Mouse (Mus musculus) thymus, postnatal 36 days (tissue): ENCODE results near the gene Wsb1.
"Not testable (repeated sequence)": the region's sequence is repeated elsewhere in the genome, so short reads cannot be mapped to it uniquely, and the experiment has no call there.

Experiments used
- DNase-seq, 2 experiments: peaks; one replicate each; pipeline ENCODE4 v3.0.0; 2022; ENCODE audit warnings: mixed read lengths in 2 of 2

Gene Wsb1

GRCm38 (mm10) chr11:79260126-79260525 lies 5.7 kb upstream of the Wsb1 start:
- not testable (repeated sequence) for DNase-seq

DNA sequence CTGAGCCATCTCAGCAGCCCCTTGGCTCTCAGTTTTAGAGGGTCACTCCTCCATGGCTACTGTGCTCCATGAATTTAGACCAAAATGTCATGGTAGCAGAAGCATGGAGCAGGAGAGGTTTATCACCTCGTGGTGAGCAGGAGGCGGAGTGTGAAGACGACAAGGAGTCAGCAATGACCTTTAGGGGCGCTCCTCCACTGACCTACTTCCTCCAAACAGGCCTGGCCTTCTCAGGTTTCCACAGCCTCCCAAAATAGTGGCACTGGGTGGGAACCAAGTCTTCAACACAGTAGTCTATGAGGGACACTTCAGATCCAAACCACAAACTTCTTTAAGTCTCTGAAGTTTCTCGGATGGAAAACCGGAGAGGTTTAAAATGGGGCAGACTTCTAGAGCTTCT lies 4.3 kb upstream of the Wsb1 start:
- DNase-seq = no peak

DNA sequence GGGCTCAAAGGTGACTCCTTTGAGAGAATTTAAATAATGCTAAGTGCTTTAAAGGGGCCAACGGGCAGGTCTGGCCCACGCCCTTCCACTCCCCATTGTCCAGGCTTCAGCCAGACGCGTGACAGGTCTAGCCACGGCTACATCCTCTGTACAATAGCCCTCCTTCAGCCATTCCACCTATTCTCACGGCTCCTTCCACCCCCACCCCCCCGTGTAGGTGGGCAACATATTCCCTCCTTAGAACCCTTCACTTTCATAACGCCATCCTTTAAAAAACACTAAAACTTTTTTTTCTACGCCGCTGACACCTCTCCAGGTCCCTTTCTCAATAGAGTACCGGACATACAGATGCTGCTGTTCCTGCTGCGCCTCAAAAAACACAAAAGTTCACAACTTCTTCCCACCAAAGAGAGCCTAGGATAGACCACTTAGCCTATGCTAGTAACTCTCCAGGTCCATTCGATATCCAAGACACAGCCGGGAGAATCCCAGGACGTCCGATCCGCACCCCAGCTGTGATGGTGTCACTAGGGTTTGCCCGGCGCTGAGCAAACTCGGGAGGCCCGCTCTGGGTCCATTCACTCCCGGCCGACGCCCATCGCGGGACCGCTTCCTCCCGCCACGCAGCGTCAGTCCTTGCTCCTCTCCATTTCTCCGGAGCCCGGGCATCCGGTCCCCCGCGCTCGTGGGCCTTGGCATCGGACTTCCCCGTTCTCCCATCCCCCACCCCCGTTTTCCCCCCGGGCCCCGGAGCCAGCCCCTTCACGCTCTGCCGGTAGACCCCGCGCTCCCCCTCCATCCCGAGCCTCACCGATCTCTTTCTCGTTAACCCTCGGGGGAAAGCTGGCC lies 705 bp downstream of the Wsb1 start:
- DNase-seq = peak; percentile 60 to 73

- no peak for DNase-seq
Measured at GRCm38 (mm10) chr11:79252881-79253541, 1.5 kb downstream of the Wsb1 start.

- no peak for DNase-seq
Measured at GRCm38 (mm10) chr11:79239024-79239423, 15.4 kb downstream of the Wsb1 start.

- DNase-seq = no peak
Measured at GRCm38 (mm10) chr11:79238398-79238752, 16.1 kb downstream of the Wsb1 start.

- DNase-seq = no peak
Measured at GRCm38 (mm10) chr11:79237644-79238397, 16.6 kb downstream of the Wsb1 start.

DNA sequence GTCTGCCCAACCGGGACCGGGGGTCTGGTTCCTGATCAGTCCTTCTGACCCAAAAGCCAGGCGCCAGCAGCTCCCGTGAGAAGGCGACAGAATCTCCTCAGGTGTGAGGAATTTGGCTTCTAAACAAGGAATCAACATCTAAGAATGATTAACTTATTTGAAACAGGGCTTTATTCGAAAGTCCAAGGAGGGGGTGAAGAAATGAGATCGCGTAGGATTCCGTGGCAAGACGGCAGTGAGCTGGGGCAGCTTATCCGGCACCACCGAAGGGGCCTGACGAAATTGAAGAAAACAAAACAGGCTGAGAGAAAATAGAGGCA lies 24.3 kb downstream of the Wsb1 start:
- no peak for DNase-seq

- no peak for DNase-seq
Measured at GRCm38 (mm10) chr11:79229561-79230250, 24.8 kb downstream of the Wsb1 start.

GRCm38 (mm10) chr11:79229057-79229504 lies 25.4 kb downstream of the Wsb1 start:
- no peak for DNase-seq

GRCm38 (mm10) chr11:79228089-79228488 lies 26.4 kb downstream of the Wsb1 start:
- no peak for DNase-seq

GRCm38 (mm10) chr11:79225371-79226155 lies 28.9 kb downstream of the Wsb1 start:
- DNase-seq = no peak

- DNase-seq = peak; percentile 77 to 81
Measured at GRCm38 (mm10) chr11:79224562-79225280, 29.8 kb downstream of the Wsb1 start.

- DNase-seq = peak in 1 of 2 experiments; percentile 26
Measured at GRCm38 (mm10) chr11:79223420-79223819, 31.1 kb downstream of the Wsb1 start.

DNA sequence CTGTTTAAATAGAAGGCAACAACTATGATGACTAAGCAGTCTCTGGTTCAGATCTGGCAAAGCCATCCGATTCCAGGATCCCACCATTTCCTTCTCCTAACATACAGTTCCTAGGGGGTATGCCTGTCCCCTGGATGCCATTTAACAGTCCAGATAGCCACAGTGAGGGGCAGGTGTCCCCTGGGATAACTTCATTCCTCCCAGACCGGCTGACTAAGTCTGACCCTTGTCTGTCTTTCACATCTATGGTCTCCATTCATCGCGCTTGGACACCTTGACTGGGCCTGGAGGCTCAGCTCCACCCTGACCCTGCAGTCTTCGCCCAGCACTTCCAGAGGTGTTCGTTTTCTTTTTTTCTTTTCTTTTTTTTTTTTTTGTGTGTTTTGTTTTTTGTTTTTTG lies 31.8 kb downstream of the Wsb1 start:
- DNase-seq = no peak

DNA sequence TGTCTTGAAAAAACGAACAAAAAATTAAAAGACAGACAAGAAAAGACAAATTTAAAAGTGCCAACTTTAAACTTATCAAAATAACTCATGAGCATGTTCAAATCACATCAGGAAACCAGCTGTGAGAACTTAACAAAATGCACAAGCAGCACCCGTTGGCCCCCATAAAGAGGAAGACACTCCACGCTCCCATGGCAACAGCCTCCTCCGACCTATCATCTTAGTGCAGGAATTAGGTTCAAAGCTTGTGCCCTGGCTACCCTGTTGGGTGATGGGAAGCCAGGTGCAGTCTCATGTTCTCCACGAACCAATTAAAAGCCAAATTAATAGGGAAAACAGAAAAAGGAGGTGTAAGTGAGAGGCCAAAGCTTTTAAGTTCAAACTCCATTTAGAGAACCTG lies 32.8 kb downstream of the Wsb1 start:
- peak; percentile 27 to 59 for DNase-seq

DNA sequence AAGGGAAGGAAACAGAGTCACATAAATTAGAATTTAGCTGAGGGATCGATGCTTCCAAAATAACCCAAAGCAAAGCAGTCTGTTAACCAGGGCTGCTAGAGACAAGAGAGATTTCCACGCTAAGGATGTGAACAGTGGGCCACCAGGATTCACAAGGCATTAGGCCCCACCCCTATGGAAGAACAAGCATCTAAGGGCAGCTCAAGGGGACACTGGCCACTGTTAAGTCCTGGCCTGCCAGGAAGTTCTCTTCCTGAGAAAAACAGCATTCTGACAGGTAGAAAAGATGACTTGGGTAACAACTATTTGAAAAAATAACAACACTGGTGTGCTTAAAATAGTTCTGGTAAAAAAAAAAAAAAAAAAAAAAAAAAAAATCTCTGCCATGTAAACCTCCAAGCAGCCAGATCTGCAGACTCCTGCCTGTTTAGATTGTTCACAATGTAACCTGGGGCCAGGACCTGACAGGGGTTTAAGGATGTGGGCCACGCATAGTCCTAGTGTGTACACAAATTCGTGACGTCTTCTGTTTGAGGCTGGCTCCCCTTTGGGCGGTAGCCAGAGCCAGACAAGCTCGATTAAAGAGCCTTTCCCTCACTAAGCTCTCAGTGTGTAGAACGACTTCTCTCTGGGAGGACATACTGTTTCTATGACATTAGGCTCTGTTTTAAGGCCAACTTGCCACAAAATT lies 35.4 kb downstream of the Wsb1 start:
- DNase-seq = no peak

GRCm38 (mm10) chr11:79218061-79218460 lies 36.4 kb downstream of the Wsb1 start:
- DNase-seq = no peak

GRCm38 (mm10) chr11:79217133-79217532 lies 37.3 kb downstream of the Wsb1 start:
- no peak for DNase-seq

GRCm38 (mm10) chr11:79215539-79215938 lies 38.9 kb downstream of the Wsb1 start:
- no peak for DNase-seq

DNA sequence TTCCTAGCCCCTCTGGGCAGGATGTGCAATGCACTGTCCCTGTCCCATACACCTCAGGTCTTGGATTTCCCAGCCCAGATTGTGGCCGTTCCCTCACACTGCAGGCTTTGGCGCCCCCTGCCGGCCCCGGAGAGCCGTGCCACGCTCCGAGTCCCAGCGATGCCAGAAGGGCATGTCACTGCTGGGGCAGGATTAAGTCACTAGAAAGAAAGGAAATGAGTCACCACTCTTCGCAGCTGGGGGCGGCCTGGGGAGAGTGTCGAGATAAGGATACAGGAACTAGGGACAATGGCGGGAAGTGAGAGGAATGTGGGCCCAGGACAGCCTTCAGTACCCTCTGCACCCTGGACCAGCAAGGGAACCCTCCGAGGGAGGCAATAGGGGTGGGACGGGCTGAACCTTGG lies 40.5 kb downstream of the Wsb1 start:
- DNase-seq = peak; percentile 86 to 88
